Comparison of ENCODE assay signal across 7 mouse cellular contexts in the genomic region with DNA sequence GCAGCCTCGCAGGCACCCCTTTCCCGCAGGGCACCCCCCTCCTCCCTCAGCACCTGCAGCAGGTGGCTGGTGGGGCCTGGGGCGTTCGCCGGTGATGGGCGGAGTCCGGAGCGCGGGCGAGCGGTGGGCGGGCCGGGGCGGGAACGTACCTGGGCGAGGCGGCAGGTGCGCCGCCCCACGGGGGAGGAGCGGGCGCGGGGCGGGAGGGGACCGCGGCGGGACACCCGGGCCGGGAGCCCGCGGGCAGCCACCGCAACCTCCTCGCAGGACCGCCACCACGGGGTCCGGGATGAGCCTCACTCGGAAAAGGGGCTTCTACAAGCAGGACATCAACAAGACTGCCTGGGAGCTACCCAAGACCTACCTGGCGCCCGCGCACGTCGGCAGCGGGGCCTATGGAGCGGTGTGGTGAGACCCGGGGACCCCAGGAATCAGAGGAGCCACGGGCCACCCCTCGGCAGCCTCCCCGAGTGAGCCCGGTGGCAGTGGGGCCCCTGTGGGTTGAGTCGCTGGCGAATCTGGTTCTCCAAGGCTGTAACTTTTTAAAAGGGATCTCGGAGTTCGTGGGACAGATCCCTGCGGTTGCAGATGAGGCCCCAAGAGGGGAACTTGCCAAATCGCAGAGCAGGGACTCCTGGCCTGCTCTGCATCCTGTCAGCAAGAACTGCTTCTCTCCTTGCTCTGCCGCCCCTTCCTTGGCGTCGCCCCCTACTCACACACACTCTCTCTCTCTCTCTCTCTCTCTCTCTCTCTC. TPM values are rescaled to one million over a fixed set of nuclear protein-coding genes. Genes with fewer than 3 reads are reported as not detected.
DNase-seq lines count a peak whose midpoint lies in the region; ATAC-seq and TF ChIP-seq lines count a peak whose summit lies in the region.

A gene (plus strand): TSS at position 177 of the 754 bp plus-strand sequence.

- WGBS in heart, embryonic 15.5 days, result 2% methylated on average over 52 of the region's 58 CpGs
- WGBS in limb, embryonic 12.5 days, result under 1% methylated on average over 46 of the region's 58 CpGs
- WGBS in midbrain, embryonic 12.5 days, result 1% methylated on average over 32 of the region's 58 CpGs

- 0 out of 2 replicates have a peak, but pooled peaks cover 3% of the 10 kb centered on the region for H3K4me1 ChIP-seq in bone marrow macrophage, adult 2 months (ENCODE audit: control insufficient read depth, insufficient read depth, low read length)
- H3K4me1 ChIP-seq in heart, embryonic 15.5 days (replicated peaks), result peaks cover 19% of the 10 kb centered on the region
- H3K4me1 ChIP-seq in limb, embryonic 12.5 days (replicated peaks), result peaks cover 19% of the 10 kb centered on the region
- H3K4me1 ChIP-seq in midbrain, embryonic 12.5 days, result peaks cover 16% of the 10 kb centered on the region

- H3K4me2 ChIP-seq in heart, embryonic 15.5 days, result peak within 1 kb of the TSS; percentile 81
- H3K4me2 ChIP-seq in limb, embryonic 12.5 days, result peak within 1 kb of the TSS; percentile 91
- peak within 1 kb of the TSS; percentile 65 for H3K4me2 ChIP-seq in midbrain, embryonic 12.5 days (replicated peaks)

- TF ChIP-seq POLR2A in bone marrow macrophage, adult 2 months (IDR thresholded peaks at IDR 0.05; ENCODE audit: borderline replicate concordance, low read depth, low read length), result no peak

- intact Hi-C loops in gastrocnemius, postnatal 14 days (cut with DNase I; ENCODE audit: low total_unique reads), result no loop called here

- ATAC-seq in heart, embryonic 15.5 days (replicated peaks; ENCODE audit: insufficient number of reproducible peaks, insufficient read depth, low FRiP score, low read depth), result no peak
- ATAC-seq in limb, embryonic 12.5 days (ENCODE audit: insufficient number of reproducible peaks, insufficient read depth, low FRiP score, low TSS enrichment, low read depth), result no peak
- ATAC-seq in midbrain, embryonic 12.5 days (ENCODE audit: low FRiP score, low read depth), result no peak

- no peaks in the 10 kb centered on the region for H3K36me3 ChIP-seq in heart, embryonic 15.5 days
- H3K36me3 ChIP-seq in limb, embryonic 12.5 days, result no peaks in the 10 kb centered on the region
- no peaks in the 10 kb centered on the region for H3K36me3 ChIP-seq in midbrain, embryonic 12.5 days

- H3K4me3 ChIP-seq in bone marrow macrophage, adult 2 months (ENCODE audit: insufficient read depth, low read length), result peak within 1 kb of the TSS; percentile 47
- H3K4me3 ChIP-seq in heart, embryonic 15.5 days, result peak within 1 kb of the TSS; percentile 50
- peak within 1 kb of the TSS; percentile 50 for H3K4me3 ChIP-seq in limb, embryonic 12.5 days (replicated peaks)
- H3K4me3 ChIP-seq in midbrain, embryonic 12.5 days, result peak within 1 kb of the TSS; percentile 41

- no peak for TF ChIP-seq CTCF in bone marrow macrophage, adult 2 months (IDR thresholded peaks at IDR 0.05; ENCODE audit: low read depth, low read length)

- H3K9ac ChIP-seq in heart, embryonic 15.5 days, result peak within 1 kb of the TSS; percentile 48
- peak within 1 kb of the TSS; percentile 60 for H3K9ac ChIP-seq in limb, embryonic 12.5 days (replicated peaks)
- H3K9ac ChIP-seq in midbrain, embryonic 12.5 days (replicated peaks), result peak within 1 kb of the TSS; percentile 39; the same call in 1 of the 2 replicates

- no peak within 1 kb of the TSS for H3K27ac ChIP-seq in bone marrow macrophage, adult 2 months (ENCODE audit: insufficient read depth, low read depth, low read length)
- H3K27ac ChIP-seq in heart, embryonic 15.5 days, result no peak within 1 kb of the TSS
- no peak within 1 kb of the TSS for H3K27ac ChIP-seq in limb, embryonic 12.5 days
- H3K27ac ChIP-seq in midbrain, embryonic 12.5 days (replicated peaks), result no peak within 1 kb of the TSS

- H3K9me3 ChIP-seq in heart, embryonic 15.5 days (replicated peaks), result no peaks in the 10 kb centered on the region
- H3K9me3 ChIP-seq in limb, embryonic 12.5 days, result no peaks in the 10 kb centered on the region
- no peaks in the 10 kb centered on the region for H3K9me3 ChIP-seq in midbrain, embryonic 12.5 days

- peaks cover 40% of the 10 kb centered on the region for H3K27me3 ChIP-seq in heart, embryonic 15.5 days
- H3K27me3 ChIP-seq in limb, embryonic 12.5 days, result peaks cover 58% of the 10 kb centered on the region
- H3K27me3 ChIP-seq in midbrain, embryonic 12.5 days, result peaks cover 53% of the 10 kb centered on the region

- peak; percentile 45 for DNase-seq in ZHBTc4 (ENCODE audit: low read depth, low spot score)
- DNase-seq in yolk sac, embryonic 10.5 days (ENCODE audit: low spot score), result peak; percentile 63
- DNase-seq in gastrocnemius, postnatal 14 days, result no peak

RNA-seq across cellular contexts. Expression of the gene that starts here (rescaled TPM):
- polyA plus RNA-seq in bone marrow macrophage, adult 2 months (2012; ENCODE audit: insufficient read depth, insufficient read length, missing spikeins), result 0.27 TPM in 1 of 2 replicates, not detected in the other
- polyA plus RNA-seq in heart, embryonic 15.5 days (2015; fragmentation: Nextera tagmentation; extraction: Ambion mirVana), result 3.6 and 8.6 TPM in 2 replicates
- polyA plus RNA-seq in limb, embryonic 12.5 days (2016; fragmentation: Nextera tagmentation; extraction: Ambion mirVana), result 13.5 and 15.6 TPM in 2 replicates
- 1.2 and 1.5 TPM in 2 replicates for polyA plus RNA-seq in midbrain, embryonic 12.5 days (2016; fragmentation: Nextera tagmentation; extraction: Ambion mirVana)
- under 1 TPM; 0.24 to 0.39 TPM for total RNA-seq in gastrocnemius, postnatal 14 days (2021)
